Comparison of ENCODE assay signal across 19 mouse cellular contexts in genomic region chr2:70736008-70736407, GRCm38 (mm10).
"Had no signal": no experiment of that assay in that cellular context is flagged by ENCODE, and none has a peak within 500 bp of the region (broad histone marks: within the 10 kb centered on the region; RNA-seq: fewer than 3 reads in every experiment).

No protein-coding gene starts in this region.

- ATAC-seq: liver, postnatal 0 days; lung, postnatal 0 days; midbrain, embryonic 13.5 days; midbrain, embryonic 16.5 days had no signal

- H3K9me3 ChIP-seq: liver, embryonic 15.5 days; lung, embryonic 15.5 days; megakaryocyte, embryonic 14.5 days; midbrain, embryonic 13.5 days; neural tube, embryonic 13.5 days had no signal

- H3K4me2 ChIP-seq: liver, embryonic 15.5 days; lung, embryonic 15.5 days; midbrain, embryonic 11.5 days; midbrain, embryonic 13.5 days; neural tube, embryonic 13.5 days had no signal

- H3K27ac ChIP-seq: liver, embryonic 15.5 days; lung, embryonic 15.5 days; macrophage; midbrain, embryonic 13.5 days; neural tube, embryonic 13.5 days had no signal

- H3K4me1 ChIP-seq: liver, embryonic 15.5 days; lung, embryonic 15.5 days; midbrain, embryonic 13.5 days; neural tube, embryonic 13.5 days had no signal

- H3K9ac ChIP-seq: liver, embryonic 15.5 days; liver, postnatal 0 days; lung, embryonic 15.5 days; midbrain, embryonic 13.5 days; neural tube, embryonic 13.5 days had no signal

- H3K4me3 ChIP-seq: liver, embryonic 15.5 days; lung, embryonic 15.5 days; midbrain, embryonic 13.5 days; neural tube, embryonic 13.5 days had no signal

- DNase-seq: liver, postnatal 0 days; lung, adult 2 months; lung, postnatal 14 days; lung, postnatal 36 days; right cerebral cortex, postnatal 14 days; right cerebral cortex, postnatal 4 days; spleen, adult 18-20 months; thymus, adult 18-20 months; thymus, postnatal 14 days; thymus, postnatal 36 days had no signal

- H3K27me3 ChIP-seq: liver, embryonic 15.5 days; lung, embryonic 15.5 days; megakaryocyte, embryonic 14.5 days; midbrain, embryonic 13.5 days; neural tube, embryonic 13.5 days had no signal
